Mouse (Mus musculus) NIH3T3 (cell line): ENCODE measurements around the gene Myo1g.

Experiments
- DNase-seq: peaks from one replicate; pipeline ENCODE4 v3.0.0-alpha.2; 2012; ENCODE audit warnings: low read depth

Gene Myo1g

GRCm38 (mm10) chr11:6528186-6529006, 7.6 kb upstream of the Myo1g start:
- peak; percentile 100 for DNase-seq

- peak; percentile 35 for DNase-seq
These were observed 6.8 kb upstream of the Myo1g start for GRCm38 (mm10) chr11:6527256-6528185.

GRCm38 (mm10) chr11:6526526-6527255, 5.9 kb upstream of the Myo1g start:
- peak; percentile 44 for DNase-seq

- no peak for DNase-seq
These were observed 4.5 kb upstream of the Myo1g start for GRCm38 (mm10) chr11:6525241-6525640.

GRCm38 (mm10) chr11:6524880-6525238, 4.1 kb upstream of the Myo1g start:
- no peak for DNase-seq

GRCm38 (mm10) chr11:6524165-6524879, 3.6 kb upstream of the Myo1g start:
- no peak for DNase-seq

- DNase-seq: no peak
These were observed 2.9 kb upstream of the Myo1g start for GRCm38 (mm10) chr11:6523662-6524088.

GRCm38 (mm10) chr11:6522782-6523525, 2.2 kb upstream of the Myo1g start:
- no peak for DNase-seq

- no peak for DNase-seq
These were observed 1.2 kb downstream of the Myo1g start for GRCm38 (mm10) chr11:6519491-6520033.

GRCm38 (mm10) chr11:6514837-6515236, 5.9 kb downstream of the Myo1g start:
- no peak for DNase-seq

GRCm38 (mm10) chr11:6508269-6508876, 12.4 kb downstream of the Myo1g start:
- no peak for DNase-seq

GRCm38 (mm10) chr11:6506516-6506915, 14.2 kb downstream of the Myo1g start:
- no peak for DNase-seq

GRCm38 (mm10) chr11:6504689-6505088, 16.1 kb downstream of the Myo1g start:
- DNase-seq: no peak

- DNase-seq: no peak
These were observed 16.5 kb downstream of the Myo1g start for GRCm38 (mm10) chr11:6504226-6504625.

- no peak for DNase-seq
These were observed 18.3 kb downstream of the Myo1g start for GRCm38 (mm10) chr11:6502506-6502905.

- DNase-seq: no peak
These were observed 23.3 kb downstream of the Myo1g start for GRCm38 (mm10) chr11:6497311-6497948.

- DNase-seq: peak; percentile 36
These were observed 30.9 kb downstream of the Myo1g start for GRCm38 (mm10) chr11:6489691-6490503.

- peak; percentile 51 for DNase-seq
These were observed 31.5 kb downstream of the Myo1g start for GRCm38 (mm10) chr11:6489257-6489656.
